Mouse (Mus musculus) neural tube, embryonic 14.5 days (tissue): ENCODE measurements around the gene Psmd12. TPM values are rescaled to one million over a fixed set of nuclear protein-coding genes. Genes with fewer than 3 reads are reported as not detected.

Experiments
- ATAC-seq: fragments of 200-750 bp; cut with Nextera tagmentation; 2 replicates; pipeline ENCODE4 v1.8.0; 2017; ENCODE audit warnings: low read depth, mild to moderate bottlenecking, moderate TSS enrichment, moderate library complexity
- H3K27ac ChIP-seq: fragments of 300-500 bp; sonication (generic); 2 replicates; pipeline ENCODE4 v1.5.1; 2014; ENCODE audit warnings: low read depth, mild to moderate bottlenecking, control low read depth, low read length, moderate library complexity, mixed read lengths
- H3K27me3 ChIP-seq: fragments of 300-500 bp; sonication (generic); 2 replicates; pipeline ENCODE4 v1.6.1; 2014; ENCODE audit warnings: low read length; ENCODE audit not compliant: control insufficient read depth, insufficient read depth
- H3K36me3 ChIP-seq: fragments of 300-500 bp; sonication (generic); 2 replicates; pipeline ENCODE4 v1.6.1; 2014; ENCODE audit warnings: low read length, mixed read lengths; ENCODE audit not compliant: control insufficient read depth, insufficient read depth
- H3K4me1 ChIP-seq: fragments of 300-500 bp; sonication (generic); 2 replicates; pipeline ENCODE4 v1.6.1; 2014; ENCODE audit warnings: low read length; ENCODE audit not compliant: control insufficient read depth, insufficient read depth
- H3K4me2 ChIP-seq: fragments of 300-500 bp; sonication (generic); 2 replicates; pipeline ENCODE4 v1.6.1; 2014; ENCODE audit warnings: mild to moderate bottlenecking, low read depth, low read length, control low read depth
- H3K4me3 ChIP-seq: fragments of 300-500 bp; sonication (generic); 2 replicates; pipeline ENCODE4 v1.5.1; 2014; ENCODE audit warnings: low read depth, low read length, control low read depth, mixed read lengths
- H3K9ac ChIP-seq: fragments of 300-500 bp; sonication (generic); replicated peaks from 2 replicates; pipeline ENCODE4 v1.6.1; 2014; ENCODE audit warnings: low read depth, mild to moderate bottlenecking, control low read depth, low read length, mixed read lengths
- H3K9me3 ChIP-seq: fragments of 300-500 bp; sonication (generic); 2 replicates; pipeline ENCODE4 v1.6.1; 2016; ENCODE audit warnings: low read length; ENCODE audit not compliant: control insufficient read depth
- WGBS: fragments of 180-500 bp; shearing (Covaris S2); extraction: QIAGEN DNeasy Blood & Tissue Kit; methylation state at CpG from one replicate; pipeline ENCODE4 v1.1.7; 2014; 5-methylcytosine and 5-hydroxymethylcytosine counted together
- polyA plus RNA-seq: library from polyadenylated mRNA; unstranded; fragments of >200 nt; fragmentation: Nextera tagmentation; extraction: Ambion mirVana; gene quantifications from 2 replicates; pipeline ENCODE4 v1.2.1, GENCODE M21; 2014

Psmd12 gene
- polyA plus RNA-seq, result 159 and 167 TPM in 2 replicates

DNA sequence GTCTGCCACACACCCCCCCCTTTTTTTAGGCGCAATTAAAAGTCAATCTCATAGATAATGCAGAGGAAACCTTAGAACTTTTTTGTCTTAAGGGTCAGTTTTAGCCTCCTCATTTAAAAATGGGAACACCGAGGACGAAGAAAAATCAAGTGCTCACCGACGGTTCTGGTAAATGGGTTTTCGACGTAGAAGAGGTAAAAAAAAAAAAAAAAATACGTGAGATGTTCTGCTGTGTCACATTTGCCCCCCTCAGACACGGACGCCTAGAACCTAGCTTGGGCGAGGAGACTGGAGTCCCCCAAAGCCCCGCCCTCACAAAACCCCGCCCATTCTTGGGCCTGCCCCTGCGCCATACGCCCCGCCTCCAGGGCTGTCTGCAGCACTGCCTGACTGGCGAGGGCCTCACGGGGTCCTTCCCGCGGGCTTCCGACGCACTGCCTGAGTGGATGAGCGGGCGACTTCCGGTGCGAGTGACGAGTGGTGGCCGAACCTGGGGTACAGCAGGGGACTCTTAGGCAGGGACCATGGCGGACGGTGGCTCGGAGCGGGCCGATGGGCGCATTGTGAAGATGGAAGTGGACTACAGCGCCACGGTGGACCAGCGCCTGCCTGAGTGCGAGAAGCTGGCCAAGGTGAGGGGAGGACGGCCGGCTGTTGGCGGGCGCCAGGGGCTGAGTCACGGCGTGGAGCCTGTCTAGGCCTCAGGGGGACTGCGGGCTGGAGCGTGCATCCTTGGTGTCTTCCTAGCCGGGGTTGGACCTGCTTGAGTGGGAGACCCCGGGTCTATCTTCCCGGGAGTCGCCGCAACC, at the start of gene Psmd12:
Psmd12 (plus strand) TSS at position 432 of the 809 bp plus-strand sequence.
- peak; percentile 99 for ATAC-seq
- Histone ChIP-seq H3K9ac (peak within 1 kb of the TSS; percentile 76), H3K27me3 (no peaks in the 10 kb centered on the region), H3K9me3 (no peaks in the 10 kb centered on the region), H3K27ac (peak within 1 kb of the TSS; percentile 56), H3K4me3 (peak within 1 kb of the TSS; percentile 73), H3K4me1 (peaks cover 17% of the 10 kb centered on the region; the same call in 1 of the 2 replicates), H3K36me3 (no peaks in the 10 kb centered on the region), H3K4me2 (peak within 1 kb of the TSS; percentile 93)
- WGBS, result under 1% methylated on average over 51 of the region's 51 CpGs

DNA sequence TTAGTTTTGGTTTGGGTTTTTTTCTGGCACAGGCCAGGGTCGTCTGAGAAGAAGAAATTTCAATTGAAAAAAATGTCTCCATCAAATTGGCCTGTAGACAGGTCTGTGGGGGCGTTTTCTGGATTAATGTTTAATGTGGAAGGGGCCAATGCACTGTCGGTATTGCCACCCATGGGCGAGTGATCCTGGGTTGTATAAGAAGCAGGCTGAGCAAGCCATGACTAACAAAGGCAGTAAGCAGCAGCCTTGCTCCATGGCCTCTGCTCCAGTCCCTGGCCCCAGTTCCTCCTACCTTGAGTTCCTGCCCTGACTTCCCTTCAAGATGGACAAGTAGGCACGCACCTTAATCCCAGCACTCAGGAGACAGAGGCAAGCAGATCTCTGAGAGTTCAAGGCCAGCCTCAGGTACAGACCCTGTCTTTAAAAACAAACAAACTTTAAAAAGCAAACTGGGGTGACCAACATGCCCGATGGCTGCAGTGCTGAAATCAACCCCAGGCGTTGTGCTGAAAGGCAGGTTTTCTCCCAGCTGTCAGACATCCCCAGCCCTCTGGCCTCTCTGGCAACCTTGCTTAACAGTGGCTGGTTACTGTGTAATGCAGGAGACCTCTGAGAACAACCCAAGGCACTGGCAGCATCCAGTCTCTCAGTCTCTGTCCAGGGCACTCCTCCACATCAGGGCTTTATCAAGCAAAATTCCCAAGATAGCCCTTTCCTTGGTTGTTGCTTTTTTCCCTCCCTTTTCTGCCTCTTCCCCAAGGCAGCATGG, 47.9 kb upstream of the Psmd12 start:
- ATAC-seq, result no peak
- H3K36me3 ChIP-seq, result no peaks in the 10 kb centered on the region
- 88% methylated on average over 7 of the region's 7 CpGs for WGBS
- H3K4me2 ChIP-seq, result no peak overlapping the region
- H3K4me1 ChIP-seq, result no peaks in the 10 kb centered on the region
- no peak overlapping the region for H3K9ac ChIP-seq
- H3K27me3 ChIP-seq, result no peaks in the 10 kb centered on the region
- no peak overlapping the region for H3K4me3 ChIP-seq
- H3K9me3 ChIP-seq, result no peaks in the 10 kb centered on the region
- no peak overlapping the region for H3K27ac ChIP-seq

DNA sequence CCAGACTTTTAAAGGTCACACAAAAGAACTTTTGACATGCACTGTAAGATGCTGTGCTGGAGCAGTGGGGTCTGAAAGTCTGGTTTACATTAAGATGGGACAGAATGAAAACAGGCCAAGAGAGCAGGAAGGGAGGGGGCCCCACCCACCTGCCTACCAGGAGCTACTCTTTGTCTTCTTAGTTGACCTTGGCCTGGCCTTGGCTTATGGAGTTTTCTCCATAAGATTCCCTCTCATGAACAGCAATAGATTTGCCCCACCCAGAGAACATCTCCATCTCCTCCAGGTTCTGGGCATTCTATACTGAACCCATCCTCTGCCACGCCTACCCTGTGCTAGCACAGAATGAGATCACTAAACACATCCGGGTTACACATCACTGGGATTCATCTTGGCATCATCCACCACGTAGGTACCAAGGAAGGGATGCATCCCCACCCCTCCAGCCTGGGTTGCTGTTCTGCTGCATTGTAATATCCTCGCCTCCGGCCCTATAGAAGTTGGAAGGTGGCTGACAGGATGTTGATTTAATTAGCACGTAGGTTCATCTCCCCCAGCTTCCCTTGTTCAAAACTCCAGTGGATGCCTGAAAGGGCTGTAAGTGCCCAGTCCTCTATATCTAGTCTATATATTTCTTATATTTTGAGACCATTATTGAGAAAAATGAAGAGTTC, 43.4 kb upstream of the Psmd12 start:
- Histone ChIP-seq H3K4me3 (no peak overlapping the region), H3K27ac (no peak overlapping the region), H3K36me3 (no peaks in the 10 kb centered on the region), H3K4me2 (no peak overlapping the region), H3K9me3 (no peaks in the 10 kb centered on the region), H3K9ac (no peak overlapping the region), H3K4me1 (0 out of 2 replicates have a peak, but pooled peaks cover 3% of the 10 kb centered on the region), H3K27me3 (no peaks in the 10 kb centered on the region)
- no peak for ATAC-seq
- WGBS, result 96% methylated on average over 6 of the region's 6 CpGs

DNA sequence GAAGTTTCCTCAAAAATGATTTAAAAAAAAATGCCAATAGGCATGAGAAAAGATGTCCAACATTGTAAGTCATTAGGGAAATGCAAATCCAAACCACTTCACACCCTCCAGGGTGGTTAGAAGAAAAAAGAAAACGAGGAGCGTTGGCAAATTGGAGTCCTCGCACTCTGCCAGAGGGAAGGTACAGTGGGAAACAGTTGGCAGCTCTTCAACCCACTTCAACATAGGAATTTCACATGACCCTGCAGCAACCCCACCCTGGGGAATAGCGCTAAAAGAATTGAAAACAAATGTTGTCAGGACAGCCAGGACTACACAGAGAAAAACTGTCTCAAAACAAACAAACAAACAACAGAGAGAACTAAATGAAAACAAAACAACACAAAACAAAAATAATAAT, 41.6 kb upstream of the Psmd12 start:
- H3K4me3 ChIP-seq, result no peak overlapping the region
- no peak for ATAC-seq

DNA sequence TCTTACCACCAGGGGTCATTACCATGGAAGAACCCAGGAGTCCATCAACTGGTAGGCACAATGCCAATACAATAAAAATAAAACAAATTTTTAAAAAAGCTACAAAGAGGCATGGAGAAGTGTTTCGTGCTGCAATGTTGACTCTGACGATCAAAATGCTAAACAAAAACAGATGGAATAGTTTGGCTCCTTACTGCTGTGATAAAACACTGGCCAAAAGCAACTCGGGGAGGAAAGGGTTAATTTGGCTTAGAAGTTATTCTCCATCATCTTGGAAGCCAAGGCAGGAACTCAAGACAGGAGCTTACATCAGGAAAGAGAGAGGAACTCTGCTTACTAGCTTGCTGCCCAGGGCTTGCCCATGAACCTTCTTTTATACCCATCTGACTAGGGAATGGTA, 41.1 kb upstream of the Psmd12 start:
- ATAC-seq, result no peak
- Histone ChIP-seq H3K4me1 (0 out of 2 replicates have a peak, but pooled peaks cover 3% of the 10 kb centered on the region), H3K9me3 (no peaks in the 10 kb centered on the region), H3K9ac (no peak overlapping the region), H3K36me3 (no peaks in the 10 kb centered on the region), H3K27me3 (no peaks in the 10 kb centered on the region), H3K4me3 (no peak overlapping the region), H3K27ac (no peak overlapping the region), H3K4me2 (no peak overlapping the region)
- WGBS, result 85% methylated on average over 3 of the region's 3 CpGs

More for the DNA sequence above, 41.6 kb upstream of the Psmd12 start:
- no peak overlapping the region for H3K4me2 ChIP-seq
- H3K9ac ChIP-seq, result no peak overlapping the region
- H3K9me3 ChIP-seq, result no peaks in the 10 kb centered on the region
- H3K27ac ChIP-seq, result no peak overlapping the region
- 53% methylated on average over 4 of the region's 4 CpGs for WGBS
- 0 out of 2 replicates have a peak, but pooled peaks cover 3% of the 10 kb centered on the region for H3K4me1 ChIP-seq
- no peaks in the 10 kb centered on the region for H3K36me3 ChIP-seq
- H3K27me3 ChIP-seq, result no peaks in the 10 kb centered on the region

DNA sequence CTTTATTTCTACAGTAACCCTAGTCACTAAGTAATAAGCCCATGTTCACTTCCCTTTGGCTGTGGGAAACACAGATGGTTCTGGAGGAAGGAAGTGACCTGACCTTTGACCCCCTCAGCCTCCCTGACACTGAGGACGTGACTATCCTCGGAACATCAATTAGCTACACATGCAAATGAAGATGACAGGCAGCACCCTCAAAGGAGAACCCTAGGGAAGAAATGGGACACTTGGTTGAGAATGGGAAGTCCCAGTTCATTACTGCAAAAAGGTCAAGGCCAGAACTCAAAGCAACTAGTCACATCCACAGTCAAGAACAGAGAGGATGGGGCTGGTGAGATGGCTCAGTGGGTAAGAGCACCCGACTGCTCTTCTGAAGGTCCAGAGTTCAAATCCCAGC, 38.2 kb upstream of the Psmd12 start:
- no peak overlapping the region for H3K27ac ChIP-seq
- no peak for ATAC-seq
- 0 out of 2 replicates have a peak, but pooled peaks cover 3% of the 10 kb centered on the region for H3K4me1 ChIP-seq
- H3K9me3 ChIP-seq, result no peaks in the 10 kb centered on the region
- WGBS, result 47% methylated on average over 3 of the region's 3 CpGs
- H3K36me3 ChIP-seq, result no peaks in the 10 kb centered on the region
- H3K4me2 ChIP-seq, result no peak overlapping the region
- H3K9ac ChIP-seq, result no peak overlapping the region
- no peak overlapping the region for H3K4me3 ChIP-seq
- no peaks in the 10 kb centered on the region for H3K27me3 ChIP-seq

DNA sequence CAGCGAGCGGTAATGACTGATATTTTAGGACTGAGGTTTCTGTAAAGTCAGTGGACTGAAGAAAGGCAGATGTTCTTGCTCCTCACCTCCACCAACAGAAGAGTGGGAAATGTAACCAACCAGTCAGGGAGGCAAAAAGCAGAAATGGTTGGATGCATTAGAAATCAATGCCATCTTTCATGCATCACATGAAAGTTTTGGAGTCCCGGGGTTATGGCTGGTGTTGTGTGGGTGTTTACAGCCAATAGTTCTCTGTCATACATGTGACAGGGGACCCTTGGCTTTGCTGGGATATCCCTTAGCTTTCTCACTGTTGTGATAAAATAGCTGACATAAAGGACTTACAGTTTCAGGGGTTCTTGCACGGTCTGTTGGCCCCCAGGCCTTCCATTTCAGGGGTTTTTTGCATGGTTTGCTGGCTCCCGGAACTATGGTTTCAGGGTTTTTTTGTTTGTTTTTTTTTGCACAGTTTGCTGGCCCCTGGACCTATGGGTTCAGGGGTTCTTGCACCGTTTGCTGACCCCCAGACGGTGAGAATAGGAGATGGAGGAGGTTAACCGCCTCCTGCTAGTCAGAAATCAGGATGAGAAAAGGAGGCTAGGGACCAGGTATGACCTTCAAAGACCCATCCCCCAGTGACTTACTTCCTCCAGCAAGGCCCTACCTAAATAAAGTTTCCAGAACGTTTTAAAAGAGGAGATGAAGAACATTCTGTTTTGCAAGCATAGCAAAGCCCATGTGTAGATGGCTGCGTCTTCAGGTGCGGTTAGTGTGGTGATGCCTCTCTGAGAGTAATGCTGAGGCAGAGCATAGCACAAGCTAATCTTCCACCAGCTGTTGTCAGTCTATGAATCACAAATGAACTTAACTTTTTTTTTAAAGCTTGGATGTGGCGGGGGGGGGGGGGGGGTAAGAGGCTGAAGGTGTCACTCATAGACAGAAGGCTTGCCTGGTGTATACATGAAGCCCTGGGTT, 35.9 kb upstream of the Psmd12 start:
- H3K4me3 ChIP-seq, result no peak overlapping the region
- H3K9me3 ChIP-seq, result no peaks in the 10 kb centered on the region
- H3K4me2 ChIP-seq, result no peak overlapping the region
- WGBS, result 83% methylated on average over 12 of the region's 12 CpGs
- H3K9ac ChIP-seq, result no peak overlapping the region
- ATAC-seq, result no peak
- no peak overlapping the region for H3K27ac ChIP-seq
- H3K36me3 ChIP-seq, result no peaks in the 10 kb centered on the region
- no peaks in the 10 kb centered on the region for H3K27me3 ChIP-seq
- H3K4me1 ChIP-seq, result no peaks in the 10 kb centered on the region

DNA sequence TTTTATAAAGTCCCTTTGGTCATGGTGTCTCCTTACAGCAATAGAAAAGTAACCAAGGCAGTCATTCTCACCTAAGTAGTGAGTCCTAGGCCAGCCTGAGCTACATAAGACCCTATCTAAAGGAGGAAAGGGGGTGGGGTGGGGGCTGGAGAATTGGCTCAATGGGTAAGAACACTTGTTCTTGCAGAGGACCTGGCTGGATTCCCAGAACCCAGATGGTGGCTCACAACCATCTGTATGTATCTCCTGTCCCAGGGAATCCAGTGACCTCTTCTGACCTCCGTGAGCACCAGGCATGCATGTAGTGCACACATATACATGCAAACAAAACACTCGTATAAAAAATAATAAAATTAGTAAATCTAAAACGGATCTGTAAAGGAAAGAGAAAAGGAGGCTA, 33.6 kb upstream of the Psmd12 start:
- no peak for ATAC-seq
- Histone ChIP-seq H3K4me2 (no peak overlapping the region), H3K27ac (no peak overlapping the region), H3K9me3 (no peaks in the 10 kb centered on the region), H3K4me3 (no peak overlapping the region), H3K4me1 (no peaks in the 10 kb centered on the region), H3K9ac (no peak overlapping the region), H3K27me3 (no peaks in the 10 kb centered on the region), H3K36me3 (no peaks in the 10 kb centered on the region)
- WGBS, result 89% methylated on average over 3 of the region's 3 CpGs
